15 mouse cellular contexts compared by ENCODE assay signal in genomic region chr7:124917606-124918120, GRCm38 (mm10).
DNase-seq lines count a peak whose midpoint lies in the region; ATAC-seq and TF ChIP-seq lines count a peak whose summit lies in the region.
"Had no signal": no experiment of that assay in that cellular context is flagged by ENCODE, and none has a peak within 500 bp of the region (broad histone marks: within the 10 kb centered on the region; RNA-seq: fewer than 3 reads in every experiment).

No protein-coding gene starts in this region.

- no peak overlapping the region for H3K4me3 ChIP-seq in midbrain, postnatal 0 days (ENCODE audit: low read depth, low read length)
- H3K4me3 ChIP-seq in midbrain, embryonic 11.5 days (ENCODE audit: low read depth, low read length), result no peak overlapping the region
- H3K4me3 ChIP-seq: hindbrain, embryonic 13.5 days; limb, embryonic 15.5 days; megakaryocyte, embryonic 14.5 days; neural tube, embryonic 12.5 days had no signal

- DNase-seq in adrenal gland, postnatal 14 days, result peak; percentile 7
- DNase-seq in adrenal gland, adult 8-10 months, result no peak
- peak; percentile 32 for DNase-seq in heart, postnatal 4 days
- DNase-seq in heart, adult 8-10 months (ENCODE audit: low spot score), result no peak
- DNase-seq in midbrain, postnatal 0 days (ENCODE audit: low spot score), result peak; percentile 62
- DNase-seq in midbrain, embryonic 11.5 days (ENCODE audit: low spot score, missing footprints), result no peak
- DNase-seq in kidney, postnatal 4 days, result peak; percentile 51 to 70
- DNase-seq in right cerebral cortex, adult 18-20 months, result no peak
- DNase-seq: layer of hippocampus, adult 9-11 months; right cerebral cortex, postnatal 14 days had no signal

- H3K4me1 ChIP-seq in midbrain, postnatal 0 days (ENCODE audit: insufficient read depth, low read length), result no peaks in the 10 kb centered on the region
- no peaks in the 10 kb centered on the region for H3K4me1 ChIP-seq in midbrain, embryonic 11.5 days (ENCODE audit: control insufficient read depth, insufficient read depth, low read length)
- H3K4me1 ChIP-seq: limb, embryonic 15.5 days; megakaryocyte, embryonic 14.5 days had no signal

- TF ChIP-seq CTCF in midbrain, postnatal 0 days (IDR thresholded peaks at IDR 0.05), result no peak

- no peaks in the 10 kb centered on the region for H3K36me3 ChIP-seq in midbrain, postnatal 0 days (ENCODE audit: insufficient read depth, low read length)
- no peaks in the 10 kb centered on the region for H3K36me3 ChIP-seq in midbrain, embryonic 11.5 days (ENCODE audit: control insufficient read depth, insufficient read depth, low read length)
- H3K36me3 ChIP-seq: hindbrain, embryonic 13.5 days; limb, embryonic 15.5 days; neural tube, embryonic 12.5 days had no signal

- H3K27me3 ChIP-seq in midbrain, postnatal 0 days (ENCODE audit: insufficient read depth, low read length), result no peaks in the 10 kb centered on the region
- no peaks in the 10 kb centered on the region for H3K27me3 ChIP-seq in midbrain, embryonic 11.5 days (ENCODE audit: control insufficient read depth, insufficient read depth, low read length)
- H3K27me3 ChIP-seq: hindbrain, embryonic 13.5 days; limb, embryonic 15.5 days; megakaryocyte, embryonic 14.5 days; neural tube, embryonic 12.5 days had no signal

- H3K9me3 ChIP-seq in midbrain, postnatal 0 days (ENCODE audit: low read length), result no peaks in the 10 kb centered on the region
- no peaks in the 10 kb centered on the region for H3K9me3 ChIP-seq in midbrain, embryonic 11.5 days (ENCODE audit: control insufficient read depth, low read length)
- H3K9me3 ChIP-seq: hindbrain, embryonic 13.5 days; limb, embryonic 15.5 days; neural tube, embryonic 12.5 days had no signal

- H3K4me2 ChIP-seq in midbrain, postnatal 0 days (ENCODE audit: low read depth, low read length, poor library complexity, severe bottlenecking), result no peak overlapping the region
- H3K4me2 ChIP-seq in midbrain, embryonic 11.5 days, result no peak overlapping the region
- H3K4me2 ChIP-seq: hindbrain, embryonic 13.5 days; limb, embryonic 15.5 days; neural tube, embryonic 12.5 days had no signal

- no peak for ATAC-seq in midbrain, postnatal 0 days (ENCODE audit: low FRiP score)
- ATAC-seq in midbrain, embryonic 11.5 days (ENCODE audit: low FRiP score), result no peak
- ATAC-seq: activated CD4-positive, CD25-positive, alpha-beta regulatory T cell, adult 4 months had no signal

- WGBS in midbrain, postnatal 0 days, result 53% methylated on average over 5 of the region's 5 CpGs
- WGBS in midbrain, embryonic 11.5 days, result 73% methylated on average over 5 of the region's 5 CpGs

- no peak overlapping the region for H3K9ac ChIP-seq in midbrain, postnatal 0 days (replicated peaks; ENCODE audit: low read length, poor library complexity, severe bottlenecking)
- H3K9ac ChIP-seq in midbrain, embryonic 11.5 days (ENCODE audit: low read length), result no peak overlapping the region
- H3K9ac ChIP-seq: hindbrain, embryonic 13.5 days; limb, embryonic 15.5 days; neural tube, embryonic 12.5 days had no signal

- no peak overlapping the region for H3K27ac ChIP-seq in midbrain, postnatal 0 days (ENCODE audit: low read depth, low read length)
- no peak overlapping the region for H3K27ac ChIP-seq in midbrain, embryonic 11.5 days (ENCODE audit: low read depth, low read length)
- H3K27ac ChIP-seq: hindbrain, embryonic 13.5 days; limb, embryonic 15.5 days; neural tube, embryonic 12.5 days had no signal

Comparison
In these comparisons a context has a peak if more than half of its experiments do, and no peak if none do; other contexts are left out.
1. DNase-seq: peak in adrenal gland, postnatal 14 days (single experiment), heart, postnatal 4 days (single experiment), midbrain, postnatal 0 days (single experiment) and kidney, postnatal 4 days (2 of 2); none in adrenal gland, adult 8-10 months (single experiment), heart, adult 8-10 months (single experiment), midbrain, embryonic 11.5 days (single experiment) and right cerebral cortex, adult 18-20 months (single experiment).